ENCODE assay signal across 25 mouse cellular contexts in the genomic region with DNA sequence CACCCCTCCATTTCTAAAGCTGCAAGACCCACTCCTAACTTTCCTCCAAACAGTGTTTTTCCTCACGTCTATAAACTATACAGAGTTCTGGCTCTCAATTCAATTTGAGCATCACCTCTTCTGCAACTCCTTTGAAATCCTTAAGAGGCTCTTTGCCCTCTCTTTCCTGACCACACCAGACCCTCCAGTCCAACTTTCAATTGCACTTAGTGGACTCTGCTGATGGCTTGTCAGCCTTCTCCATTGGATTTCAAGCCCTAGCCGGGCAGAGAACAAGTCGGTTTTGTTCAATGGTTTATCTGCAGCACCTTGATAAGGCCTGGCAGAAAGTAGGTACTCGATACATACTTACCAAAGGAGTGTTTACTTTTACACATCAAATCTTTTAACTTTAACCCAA.
"Had no signal": no experiment of that assay in that cellular context is flagged by ENCODE, and none has a peak within 500 bp of the region (broad histone marks: within the 10 kb centered on the region; RNA-seq: fewer than 3 reads in every experiment).

No protein-coding gene starts in this region.

- DNase-seq: forebrain, postnatal 0 days; gastrocnemius, postnatal 14 days; gastrocnemius, postnatal 36 days; heart, adult 11 months; heart, adult 2 months; heart, postnatal 14 days; heart, postnatal 36 days; kidney, adult 11 months; kidney, adult 2 months; kidney, adult 9 months; kidney, postnatal 14 days; kidney, postnatal 36 days; layer of hippocampus, adult 9-11 months; layer of hippocampus, postnatal 36 days; left cerebral cortex, postnatal 4 days had no signal

- H3K27me3 ChIP-seq: heart, embryonic 13.5 days; heart, embryonic 15.5 days; hindbrain, embryonic 13.5 days; hindbrain, embryonic 15.5 days; kidney, embryonic 15.5 days; limb, embryonic 13.5 days had no signal

- H3K9ac ChIP-seq: forebrain, postnatal 0 days; heart, embryonic 13.5 days; heart, embryonic 15.5 days; hindbrain, embryonic 13.5 days; hindbrain, embryonic 15.5 days; kidney, embryonic 15.5 days; limb, embryonic 13.5 days had no signal

- H3K4me2 ChIP-seq: heart, embryonic 11.5 days; heart, embryonic 13.5 days; heart, embryonic 15.5 days; hindbrain, embryonic 13.5 days; hindbrain, embryonic 15.5 days; kidney, embryonic 15.5 days; limb, embryonic 13.5 days had no signal

- H3K4me1 ChIP-seq: heart, embryonic 13.5 days; heart, embryonic 15.5 days; hindbrain, embryonic 13.5 days; hindbrain, embryonic 15.5 days; kidney, embryonic 15.5 days; limb, embryonic 13.5 days had no signal

- ATAC-seq: forebrain, postnatal 0 days; hindbrain, postnatal 0 days; intestine, embryonic 16.5 days had no signal

- H3K27ac ChIP-seq: heart, adult 2 months; heart, embryonic 13.5 days; heart, embryonic 15.5 days; hindbrain, embryonic 13.5 days; hindbrain, embryonic 15.5 days; hindbrain, postnatal 0 days; kidney, embryonic 15.5 days; kidney, postnatal 0 days; limb, embryonic 13.5 days had no signal

- H3K4me3 ChIP-seq: heart, adult 2 months; heart, embryonic 13.5 days; heart, embryonic 15.5 days; hindbrain, embryonic 13.5 days; hindbrain, embryonic 15.5 days; kidney, embryonic 15.5 days; limb, embryonic 13.5 days had no signal

- H3K36me3 ChIP-seq: heart, embryonic 13.5 days; heart, embryonic 15.5 days; hindbrain, embryonic 13.5 days; hindbrain, embryonic 15.5 days; kidney, embryonic 15.5 days; limb, embryonic 13.5 days had no signal

- H3K9me3 ChIP-seq: heart, embryonic 13.5 days; heart, embryonic 15.5 days; hindbrain, embryonic 13.5 days; hindbrain, embryonic 15.5 days; limb, embryonic 13.5 days had no signal
